Mouse (Mus musculus) small intestine, adult 2 months (tissue): ENCODE data around the gene Npb. TPM values are rescaled to one million over a fixed set of nuclear protein-coding genes. Genes with fewer than 3 reads are reported as not detected.

Experiments used
- H3K27ac ChIP-seq: fragments of 200-500 bp; 2 replicates; pipeline ENCODE4 v1.5.1; 2012; ENCODE audit warnings: low read depth, low read length, control low read depth, inconsistent platforms; ENCODE audit not compliant: insufficient read depth
- H3K27me3 ChIP-seq: fragments of 200-500 bp; 2 replicates; pipeline ENCODE4 v1.6.1; 2012; ENCODE audit warnings: mild to moderate bottlenecking, moderate library complexity, low read length, inconsistent platforms; ENCODE audit not compliant: control insufficient read depth, insufficient read depth
- H3K36me3 ChIP-seq: fragments of 200-500 bp; 2 replicates; pipeline ENCODE4 v1.6.1; 2012; ENCODE audit warnings: mild to moderate bottlenecking, low read length, control low read depth, inconsistent platforms; ENCODE audit not compliant: control insufficient read depth, insufficient read depth
- H3K4me1 ChIP-seq: fragments of 200-500 bp; 2 replicates; pipeline ENCODE4 v1.6.1; 2012; ENCODE audit warnings: low read length, inconsistent platforms, mixed read lengths; ENCODE audit not compliant: control insufficient read depth, insufficient read depth, insufficient read length
- H3K4me3 ChIP-seq: fragments of 200-500 bp; 2 replicates; pipeline ENCODE4 v1.5.1; 2012; ENCODE audit warnings: low read depth, mild to moderate bottlenecking, control low read depth, inconsistent platforms, low read length, moderate library complexity
- CTCF ChIP-seq: fragments of 200-500 bp; IDR thresholded peaks from 2 replicates; pipeline ENCODE4 v1.5.1; 2012; ENCODE audit warnings: low read depth, mild to moderate bottlenecking, control low read depth, inconsistent platforms, low read length, moderate library complexity, mixed read lengths; ENCODE audit not compliant: insufficient replicate concordance, insufficient read length; ENCODE audit errors: extremely low read depth
- POLR2A ChIP-seq: fragments of 200-500 bp; IDR thresholded peaks from 2 replicates; pipeline ENCODE4 v1.6.1; 2012; ENCODE audit warnings: low read depth, mild to moderate bottlenecking, control low read depth, inconsistent platforms, low read length, moderate library complexity
- WGBS: fragments of 180-500 bp; shearing (Covaris S2); methylation state at CpG from one replicate; pipeline ENCODE4 v1.1.7; 2018; 5-methylcytosine and 5-hydroxymethylcytosine counted together
- polyA plus RNA-seq: library from polyadenylated mRNA; depleted of rRNA; stranded (reverse); fragments of >200 nt; gene quantifications from 2 replicates; pipeline ENCODE4 v1.2.3, GENCODE M21; 2012

Npb gene
- polyA plus RNA-seq, 1 experiment: 0.98 TPM

GRCm38 (mm10) chr11:120630401-120630871, 22.2 kb downstream of the Npb start:
- Histone ChIP-seq H3K27me3 (no peaks in the 10 kb centered on the region), H3K4me1 (peaks cover 39% of the 10 kb centered on the region), H3K36me3 (peaks cover 11% of the 10 kb centered on the region), H3K4me3 (peak overlapping the region; percentile 53), H3K27ac (peak overlapping the region; percentile 92)
- no peak for TF ChIP-seq POLR2A
- TF ChIP-seq CTCF: no peak
- 28% methylated on average over 5 of the region's 5 CpGs for WGBS

- 13% methylated on average over 7 of the region's 7 CpGs for WGBS
- H3K4me1 ChIP-seq: peaks cover 39% of the 10 kb centered on the region
- H3K4me3 ChIP-seq: peak overlapping the region; percentile 53
Observed at GRCm38 (mm10) chr11:120630881-120631725, 22.8 kb downstream of the Npb start.

GRCm38 (mm10) chr11:120631726-120632448, 23.6 kb downstream of the Npb start:
- peaks cover 39% of the 10 kb centered on the region for H3K4me1 ChIP-seq
- no peaks in the 10 kb centered on the region for H3K27me3 ChIP-seq
- peak overlapping the region; percentile 92 for H3K27ac ChIP-seq

More at GRCm38 (mm10) chr11:120630881-120631725, 22.8 kb downstream of the Npb start:
- H3K36me3 ChIP-seq: peaks cover 11% of the 10 kb centered on the region
- TF ChIP-seq CTCF (no peak), POLR2A (no peak)
- H3K27me3 ChIP-seq: no peaks in the 10 kb centered on the region
- H3K27ac ChIP-seq: peak overlapping the region; percentile 92

GRCm38 (mm10) chr11:120632559-120633519, 24.6 kb downstream of the Npb start:
- no peak for TF ChIP-seq CTCF
- TF ChIP-seq POLR2A: no peak
- H3K4me1 ChIP-seq: peaks cover 37% of the 10 kb centered on the region
- H3K27me3 ChIP-seq: no peaks in the 10 kb centered on the region
- peak overlapping the region; percentile 92 for H3K27ac ChIP-seq
- H3K36me3 ChIP-seq: peaks cover 6% of the 10 kb centered on the region
- WGBS: under 1% methylated on average over 116 of the region's 116 CpGs
- H3K4me3 ChIP-seq: peak overlapping the region; percentile 87

More at GRCm38 (mm10) chr11:120631726-120632448, 23.6 kb downstream of the Npb start:
- peak overlapping the region; percentile 87 for H3K4me3 ChIP-seq
- peaks cover 11% of the 10 kb centered on the region for H3K36me3 ChIP-seq
- TF ChIP-seq CTCF: no peak
- no peak for TF ChIP-seq POLR2A
- WGBS: 34% methylated on average over 4 of the region's 4 CpGs

- 11% methylated on average over 58 of the region's 58 CpGs for WGBS
- Histone ChIP-seq H3K4me1 (peaks cover 34% of the 10 kb centered on the region), H3K36me3 (peaks cover 6% of the 10 kb centered on the region), H3K27me3 (no peaks in the 10 kb centered on the region), H3K4me3 (peak within 1 kb of the TSS; percentile 87), H3K27ac (peak within 1 kb of the TSS; percentile 92)
- no peak for TF ChIP-seq CTCF
- TF ChIP-seq POLR2A: no peak
Observed at GRCm38 (mm10) chr11:120633520-120634343, 25.5 kb downstream of the Npb start, which contains the start of gene Mafg. Gene Mafg, minus strand, starts transcription at chr11:120633600.

GRCm38 (mm10) chr11:120634810-120635209, 26.5 kb downstream of the Npb start:
- Histone ChIP-seq H3K4me1 (peaks cover 23% of the 10 kb centered on the region), H3K27ac (no peak overlapping the region), H3K27me3 (no peaks in the 10 kb centered on the region), H3K36me3 (no peaks in the 10 kb centered on the region), H3K4me3 (no peak overlapping the region)
- TF ChIP-seq POLR2A (no peak), CTCF (no peak)
- 84% methylated on average over 5 of the region's 5 CpGs for WGBS
